ENCODE assay signal across 7 mouse cellular contexts in genomic region chr13:23575271-23575851, GRCm38 (mm10). TPM values are rescaled to one million over a fixed set of nuclear protein-coding genes. Genes with fewer than 3 reads are reported as not detected.
A peak's percentile ranks its signal among the peaks of the same experiment; 100 is the strongest.
DNase-seq lines count a peak whose midpoint lies in the region; ATAC-seq and TF ChIP-seq lines count a peak whose summit lies in the region.

Gene Hist1h3d, plus strand, starts transcription at chr13:23575763.

- peak within 1 kb of the TSS; percentile 91 for H3K27ac ChIP-seq in embryonic facial prominence, embryonic 14.5 days (replicated peaks; ENCODE audit: low read depth, low read length)
- H3K27ac ChIP-seq in heart, postnatal 0 days (ENCODE audit: low read depth) = peak within 1 kb of the TSS; percentile 71
- peak within 1 kb of the TSS; percentile 67 for H3K27ac ChIP-seq in macrophage
- peak within 1 kb of the TSS; percentile 79 for H3K27ac ChIP-seq in small intestine, adult 2 months (ENCODE audit: insufficient read depth, low read depth, low read length)

- peak within 1 kb of the TSS; percentile 72 for H3K9ac ChIP-seq in embryonic facial prominence, embryonic 14.5 days (ENCODE audit: low read depth, low read length)
- peak within 1 kb of the TSS; percentile 53 for H3K9ac ChIP-seq in heart, postnatal 0 days (replicated peaks; ENCODE audit: low read depth, low read length)

- peak; percentile 36; the same call in 1 of the 2 replicates for ATAC-seq in G1E (ENCODE audit: extremely low read depth, insufficient number of reproducible peaks, low FRiP score, poor library complexity, severe bottlenecking)
- peak; percentile 59 for ATAC-seq in embryonic facial prominence, embryonic 14.5 days (ENCODE audit: low read depth)
- ATAC-seq in heart, postnatal 0 days (ENCODE audit: insufficient read depth, low read depth) = peak; percentile 45; the same call in 1 of the 2 replicates

- DNase-seq in G1E (ENCODE audit: low spot score) = peak; percentile 51
- DNase-seq in embryonic facial prominence, embryonic 14.5 days (ENCODE audit: low spot score) = peak; percentile 96
- peak; percentile 90 for DNase-seq in heart, postnatal 0 days (ENCODE audit: low spot score)
- DNase-seq in left cerebral cortex, adult 18-20 months (ENCODE audit: low spot score in 2 of 2) = peak; percentile 53 to 71

- no peaks in the 10 kb centered on the region for H3K9me3 ChIP-seq in G1E (replicated peaks)
- H3K9me3 ChIP-seq in embryonic facial prominence, embryonic 14.5 days (ENCODE audit: control insufficient read depth, low read length) = no peaks in the 10 kb centered on the region
- no peaks in the 10 kb centered on the region for H3K9me3 ChIP-seq in heart, postnatal 0 days (replicated peaks; ENCODE audit: control insufficient read depth, low read length)

- peaks cover 21% of the 10 kb centered on the region for H3K4me1 ChIP-seq in G1E (ENCODE audit: insufficient read depth, low read depth, low read length)
- H3K4me1 ChIP-seq in embryonic facial prominence, embryonic 14.5 days (ENCODE audit: control insufficient read depth, insufficient read depth, low read length) = peaks cover 11% of the 10 kb centered on the region
- H3K4me1 ChIP-seq in heart, postnatal 0 days (ENCODE audit: control insufficient read depth, insufficient read depth) = peaks cover 16% of the 10 kb centered on the region; the same call in 1 of the 2 replicates
- no peaks in the 10 kb centered on the region for H3K4me1 ChIP-seq in small intestine, adult 2 months (ENCODE audit: control insufficient read depth, insufficient read depth, insufficient read length, low read length)

- H3K36me3 ChIP-seq in C2C12 (ENCODE audit: control insufficient read depth, insufficient read depth) (no peaks in the 10 kb centered on the region), G1E (replicated peaks) (no peaks in the 10 kb centered on the region), macrophage (ENCODE audit: inconsistent target) (no peaks in the 10 kb centered on the region)
- no peaks in the 10 kb centered on the region for H3K36me3 ChIP-seq in embryonic facial prominence, embryonic 14.5 days (ENCODE audit: control insufficient read depth, insufficient read depth, low read length)
- H3K36me3 ChIP-seq in heart, postnatal 0 days (replicated peaks; ENCODE audit: control insufficient read depth, insufficient read depth, low read length) = no peaks in the 10 kb centered on the region
- H3K36me3 ChIP-seq in small intestine, adult 2 months (ENCODE audit: control insufficient read depth, insufficient read depth, low read length) = no peaks in the 10 kb centered on the region

- no peaks in the 10 kb centered on the region for H3K27me3 ChIP-seq in C2C12 (ENCODE audit: control insufficient read depth, insufficient read depth, insufficient read length)
- no peaks in the 10 kb centered on the region for H3K27me3 ChIP-seq in G1E (ENCODE audit: insufficient read depth, low read length)
- H3K27me3 ChIP-seq in embryonic facial prominence, embryonic 14.5 days (replicated peaks; ENCODE audit: control insufficient read depth, insufficient read depth, low read length) = no peaks in the 10 kb centered on the region
- H3K27me3 ChIP-seq in heart, postnatal 0 days (ENCODE audit: control insufficient read depth, insufficient read depth, low read length) = no peaks in the 10 kb centered on the region
- H3K27me3 ChIP-seq in small intestine, adult 2 months (ENCODE audit: control insufficient read depth, insufficient read depth, low read length) = no peaks in the 10 kb centered on the region

- TF ChIP-seq CTCF in C2C12 (IDR thresholded peaks at IDR 0.05; ENCODE audit: control insufficient read depth, insufficient read depth, insufficient read length) = no peak
- TF ChIP-seq CTCF in G1E (IDR thresholded peaks at IDR 0.05; ENCODE audit: low read depth, low read length) = no peak
- TF ChIP-seq CTCF in heart, postnatal 0 days (IDR thresholded peaks at IDR 0.05; ENCODE audit: low read depth) = no peak
- no peak for TF ChIP-seq CTCF in small intestine, adult 2 months (IDR thresholded peaks at IDR 0.05; ENCODE audit: extremely low read depth, insufficient read length, insufficient replicate concordance, low read depth, low read length)

- under 1% methylated on average over 18 of the region's 18 CpGs for WGBS in embryonic facial prominence, embryonic 14.5 days
- 2% methylated on average over 18 of the region's 18 CpGs for WGBS in heart, postnatal 0 days
- 2% methylated on average over 13 of the region's 18 CpGs for WGBS in macrophage (ENCODE audit: missing documents)
- WGBS in small intestine, adult 2 months = 1% methylated on average over 18 of the region's 18 CpGs

- no peaks in the 10 kb centered on the region for H3K79me3 ChIP-seq in C2C12 (ENCODE audit: low read depth)

- peak within 1 kb of the TSS; percentile 63 for H3K4me2 ChIP-seq in embryonic facial prominence, embryonic 14.5 days (ENCODE audit: low read depth, low read length)
- peak within 1 kb of the TSS; percentile 53 for H3K4me2 ChIP-seq in heart, postnatal 0 days (ENCODE audit: low read depth, low read length)

- H3K79me2 ChIP-seq in C2C12 (ENCODE audit: control insufficient read depth, insufficient read depth) (no peaks in the 10 kb centered on the region), macrophage (ENCODE audit: inconsistent target) (peaks cover 18% of the 10 kb centered on the region; the same call in 1 of the 2 replicates)

- no peak for TF ChIP-seq POLR2A in small intestine, adult 2 months (IDR thresholded peaks at IDR 0.05; ENCODE audit: low read depth, low read length)

- H3ac ChIP-seq in C2C12 (ENCODE audit: control insufficient read depth, insufficient read length, low read depth) = peak within 1 kb of the TSS; percentile 55

- H3K4me3 ChIP-seq in C2C12 (ENCODE audit: insufficient read depth, poor library complexity, severe bottlenecking) (peak within 1 kb of the TSS; percentile 35), G1E (ENCODE audit: low read depth, low read length) (peak within 1 kb of the TSS; percentile 69), macrophage (ENCODE audit: inconsistent target) (peak within 1 kb of the TSS; percentile 29)
- peak within 1 kb of the TSS; percentile 43 for H3K4me3 ChIP-seq in embryonic facial prominence, embryonic 14.5 days (ENCODE audit: low read depth, low read length)
- H3K4me3 ChIP-seq in heart, postnatal 0 days (ENCODE audit: low read depth, low read length) = peak within 1 kb of the TSS; percentile 37
- peak within 1 kb of the TSS; percentile 73 for H3K4me3 ChIP-seq in small intestine, adult 2 months (ENCODE audit: low read depth, low read length)

- no peak for TF ChIP-seq EP300 in heart, postnatal 0 days (IDR thresholded peaks at IDR 0.05; ENCODE audit: low read depth)

TF ChIP-seq in C2C12, 6 proteins besides CTCF, POLR2A, EP300 and RAD21:
- no peak for TF ChIP-seq USF1 (IDR thresholded peaks at IDR 0.05; ENCODE audit: low read depth)
- no peak for TF ChIP-seq MAX (IDR thresholded peaks at IDR 0.05)
- no peak for TF ChIP-seq FOSL1 (IDR thresholded peaks at IDR 0.05; ENCODE audit: insufficient read depth, low read length, poor library complexity, severe bottlenecking)
- no peak for TF ChIP-seq MYOG (IDR thresholded peaks at IDR 0.05; ENCODE audit: control insufficient read depth, extremely low read depth, insufficient read length)
- no peak for TF ChIP-seq CEBPB (IDR thresholded peaks at IDR 0.05; ENCODE audit: low read depth)
- TF ChIP-seq MYOD1 (IDR thresholded peaks at IDR 0.05; ENCODE audit: control insufficient read depth, insufficient read length, low read depth) = no peak

RNA-seq across cellular contexts. Expression of gene Hist1h3d, which starts in this region (rescaled TPM):
- polyA plus RNA-seq in C2C12 (2012; fragmentation: generic; extraction: Trizol) (1.9 TPM), G1E (2012) (3.7 and 9.6 TPM in 2 replicates), macrophage (2018) (0.13 to 1.1 TPM in 2 of 3 replicates, not detected in the other)
- total RNA-seq in G1E (2014; fragmentation: Nextera tagmentation) (524 and 556 TPM in 2 replicates), G1E (2017) (92.0 and 101 TPM in 2 replicates)
- polyA plus RNA-seq in embryonic facial prominence, embryonic 14.5 days (2014; fragmentation: Nextera tagmentation; extraction: Ambion mirVana) = 5.2 and 7.2 TPM in 2 replicates
- total RNA-seq in heart, postnatal 0 days (2014; rRNA removed; ENCODE audit: low replicate concordance) = 116 and 155 TPM in 2 replicates
- polyA plus RNA-seq in heart, postnatal 0 days (2015; fragmentation: Nextera tagmentation; extraction: Ambion mirVana) = 1.2 and 1.8 TPM in 2 replicates
- total RNA-seq in left cerebral cortex, adult 18-20 months (2021) = 10 to 100 TPM in 1 of 2 experiments, 1 to 10 TPM in 1; 9.3 to 10.4 TPM
- 10 to 100 TPM in 4 of 26 experiments, 1 to 10 TPM in 21, not detected in 1; 1.6 to 20.7 (median 7.1) TPM for total RNA-seq in macrophage (2018; cell fraction: chromatin; rRNA removed)
- 1 to 10 TPM in 25 of 26 experiments, under 1 TPM in 1; 0.99 to 9.3 (median 2.9) TPM for total RNA-seq in macrophage (2018; cell fraction: cytosol; rRNA removed)
- 10 to 100 TPM in 5 of 26 experiments, 1 to 10 TPM in 21; 1.2 to 23.8 (median 4.6) TPM for total RNA-seq in macrophage (2018; cell fraction: nucleus; rRNA removed)
- 11.5 and 24.2 TPM in 2 replicates for polyA plus RNA-seq in small intestine, adult 2 months (2012; rRNA removed)

Comparison
In these comparisons a context has a peak if more than half of its experiments do, and no peak if none do; other contexts are left out.
1. Peak in every context shown above with its lines: DNase-seq, ATAC-seq, H3K4me3 ChIP-seq and H3K27ac ChIP-seq.
2. RNA of gene Hist1h3d (total RNA-seq): 92.0 to 556 TPM in G1E and 116 to 155 TPM in heart, postnatal 0 days; 9.3 to 10.4 TPM in left cerebral cortex, adult 18-20 months; every median in the first group is over 4 times any median in the second.